8 mouse cellular contexts compared by ENCODE assay signal in the genomic region with DNA sequence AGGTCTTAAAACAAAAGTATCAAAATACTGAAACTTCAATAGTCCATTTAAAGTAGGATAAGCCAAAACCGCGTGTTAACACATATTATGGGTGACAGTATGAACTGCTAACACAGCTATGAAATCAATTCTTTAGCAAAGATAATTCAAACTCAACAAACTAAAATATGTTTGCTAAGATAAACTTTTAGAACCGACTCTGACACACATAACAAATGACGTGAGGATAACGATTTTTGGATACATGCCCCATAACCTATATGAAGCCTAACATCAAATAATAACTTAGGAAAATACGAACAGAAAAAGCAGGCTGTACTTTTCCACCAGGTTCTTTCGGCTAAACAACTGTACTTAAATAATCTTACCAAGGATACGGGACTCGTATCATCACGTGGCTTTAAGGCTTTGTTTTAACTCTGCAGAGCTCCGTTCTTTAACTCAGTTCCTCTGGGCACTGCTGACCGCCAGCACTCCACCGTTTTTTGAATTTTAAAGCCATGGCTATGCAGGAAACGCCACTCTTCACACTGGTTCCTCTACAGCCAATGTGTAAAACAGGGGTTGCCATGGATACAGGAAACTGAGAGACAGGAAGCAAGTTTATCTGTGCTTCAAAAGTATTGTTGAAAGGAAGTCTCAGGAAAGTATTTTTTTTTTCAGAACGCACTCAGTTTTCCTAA.
DNase-seq lines count a peak whose midpoint lies in the region; ATAC-seq lines count a peak whose summit lies in the region.

No protein-coding gene starts in this region.

- H3K9ac ChIP-seq in kidney, embryonic 14.5 days (ENCODE audit: low read depth, low read length): no peak overlapping the region

- 64% methylated on average over 15 of the region's 15 CpGs for WGBS in kidney, embryonic 14.5 days

- peak overlapping the region; percentile 19; the same call in 1 of the 2 replicates for H3K4me2 ChIP-seq in kidney, embryonic 14.5 days (replicated peaks; ENCODE audit: low read depth, low read length)

- DNase-seq in gastrocnemius, adult 18-20 months (ENCODE audit: low spot score): peak; percentile 26
- DNase-seq in gastrocnemius, postnatal 14 days: no peak
- peak; percentile 67 for DNase-seq in R1 (ENCODE audit: low read depth, low spot score)
- peak; percentile 38 for DNase-seq in thymus, postnatal 4 days
- no peak for DNase-seq in gastrocnemius, postnatal 10 days

- peak; percentile 99 for ATAC-seq in granulocyte monocyte progenitor cell, adult 5-6 weeks (replicated peaks; ENCODE audit: poor library complexity, severe bottlenecking)
- ATAC-seq in kidney, embryonic 14.5 days (ENCODE audit: low FRiP score, low TSS enrichment): 0 out of 2 replicates have a peak, but pooled peaks have one; percentile 73
- peak; percentile 96 for ATAC-seq in megakaryocyte, adult 5-6 weeks (ENCODE audit: poor library complexity, severe bottlenecking)

- H3K27ac ChIP-seq in kidney, embryonic 14.5 days (ENCODE audit: low read depth, low read length): peak overlapping the region; percentile 62; the same call in 1 of the 2 replicates

- peak overlapping the region; percentile 1; the same call in 1 of the 2 replicates for H3K4me3 ChIP-seq in kidney, embryonic 14.5 days (ENCODE audit: low read length)

- intact Hi-C loops in gastrocnemius, postnatal 14 days (cut with DNase I; ENCODE audit: low total_unique reads): no loop called here

- H3K4me1 ChIP-seq in kidney, embryonic 14.5 days (ENCODE audit: control insufficient read depth, insufficient read depth, low read length): no peaks in the 10 kb centered on the region

- H3K36me3 ChIP-seq in kidney, embryonic 14.5 days (ENCODE audit: control insufficient read depth, insufficient read depth, low read length): no peaks in the 10 kb centered on the region; the same call in 1 of the 2 replicates

- H3K9me3 ChIP-seq in kidney, embryonic 14.5 days (ENCODE audit: control insufficient read depth, low read length): no peaks in the 10 kb centered on the region

- no peaks in the 10 kb centered on the region for H3K27me3 ChIP-seq in kidney, embryonic 14.5 days (ENCODE audit: control insufficient read depth, insufficient read depth, low read length)

Comparison
In these comparisons a context has a peak if more than half of its experiments do, and no peak if none do; other contexts are left out.
1. DNase-seq: peak in gastrocnemius, adult 18-20 months (single experiment), R1 (single experiment) and thymus, postnatal 4 days (single experiment); none in gastrocnemius, postnatal 14 days (single experiment) and gastrocnemius, postnatal 10 days (single experiment).
2. Peak in every context shown above with its lines, with median percentiles within 50 percentile points of each other: ATAC-seq.